Mouse (Mus musculus) thymus, adult 2 months (tissue): Measurements from ENCODE around the gene Ttn.

Experiments
- CTCF ChIP-seq: fragments of 200-500 bp; IDR thresholded peaks from 2 replicates; pipeline ENCODE4 v1.5.1; 2012; ENCODE audit warnings: mild to moderate bottlenecking, control low read depth, low read length, moderate library complexity, borderline replicate concordance; ENCODE audit not compliant: control insufficient read depth, poor library complexity, insufficient read depth; ENCODE audit errors: extremely low read depth
- POLR2A ChIP-seq: fragments of 200-500 bp; IDR thresholded peaks from 2 replicates; pipeline ENCODE4 v1.6.1; 2012; ENCODE audit warnings: mild to moderate bottlenecking, low read length, control low read depth, moderate library complexity; ENCODE audit not compliant: control insufficient read depth, poor library complexity, insufficient read depth; ENCODE audit errors: extremely low read depth

DNA sequence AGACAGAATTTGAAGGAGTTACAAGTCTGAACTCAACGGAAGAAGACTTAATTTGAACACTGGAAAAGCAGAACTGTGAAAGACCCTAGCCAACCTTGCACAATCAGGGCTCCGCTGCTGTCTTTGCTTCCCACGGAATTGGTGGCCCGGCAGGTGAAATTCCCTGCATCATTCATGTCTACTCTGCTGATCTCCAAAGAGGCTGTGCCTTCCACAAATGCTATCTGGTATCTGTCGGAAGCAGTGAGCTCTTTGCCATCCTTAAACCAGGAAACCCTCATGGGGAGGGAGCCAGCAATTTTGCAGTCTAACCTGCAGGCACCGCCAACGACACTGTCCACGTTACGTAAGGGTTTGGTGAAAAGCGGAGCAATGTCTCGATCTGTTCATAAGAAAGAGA, 82.5 kb downstream of the Ttn start:
- TF ChIP-seq CTCF, result no peak
- TF ChIP-seq POLR2A, result no peak
